Mouse (Mus musculus) intestine, embryonic 15.5 days (tissue): ENCODE data around the gene Cul5. TPM values are rescaled to one million over a fixed set of nuclear protein-coding genes. Genes with fewer than 3 reads are reported as not detected.

Experiments used
- polyA plus RNA-seq: library from polyadenylated mRNA; unstranded; fragments of >200 nt; fragmentation: Nextera tagmentation; extraction: Ambion mirVana; gene quantifications from 2 replicates; pipeline ENCODE4 v1.2.1, GENCODE M21; 2015

The Cul5 gene
- polyA plus RNA-seq, 1 experiment from 2014 or later = 32.3 TPM

Other genes starting within 250 kb of the Cul5 start
- 11.9 and 12.0 TPM in 2 replicates for gene Atm, start 133.3 kb downstream of the Cul5 start, polyA plus RNA-seq
- 12.1 and 15.0 TPM in 2 replicates for gene Npat, start 133.0 kb downstream of the Cul5 start, polyA plus RNA-seq
- gene Acat1, start 59.6 kb downstream of the Cul5 start, polyA plus RNA-seq = 139 and 153 TPM in 2 replicates
- gene Rab39, start 36.2 kb upstream of the Cul5 start, polyA plus RNA-seq = 0.32 and 0.78 TPM in 2 replicates
- 21.0 and 22.1 TPM in 2 replicates for gene Slc35f2, start 101.5 kb upstream of the Cul5 start, polyA plus RNA-seq
- gene Sln, start 180.2 kb upstream of the Cul5 start, polyA plus RNA-seq = 0.66 and 1.3 TPM in 2 replicates